In genomic region chr9:87649015-87649978, GRCm38 (mm10) we compare ENCODE assay signal across 21 mouse cellular contexts.
DNase-seq lines count a peak whose midpoint lies in the region; ATAC-seq lines count a peak whose summit lies in the region.
"Had no signal": no experiment of that assay in that cellular context is flagged by ENCODE, and none has a peak within 500 bp of the region (broad histone marks: within the 10 kb centered on the region; RNA-seq: fewer than 3 reads in every experiment).

No protein-coding gene starts in this region.

- peak; percentile 2 for DNase-seq in forebrain, embryonic 14.5 days (ENCODE audit: low spot score)
- no peak for DNase-seq in heart, postnatal 36 days
- no peak for DNase-seq in lung, postnatal 25 days (ENCODE audit: low spot score)
- DNase-seq in mesoderm, embryonic 11.5 days (ENCODE audit: low read depth, low spot score), result peak; percentile 10
- DNase-seq in left cerebral cortex, postnatal 36 days (ENCODE audit: low spot score in 2 of 2), result no peak
- DNase-seq: adrenal gland, postnatal 10 days; cerebellum, adult 2 months; gastrocnemius, adult 2 months; kidney, adult 9 months; kidney, postnatal 25 days; lung, postnatal 4 days; thymus, adult 18-20 months; thymus, postnatal 4 days had no signal

- H3K27ac ChIP-seq in forebrain, embryonic 14.5 days (ENCODE audit: low read depth, low read length), result no peak overlapping the region
- no peak overlapping the region for H3K27ac ChIP-seq in forebrain, embryonic 12.5 days
- H3K27ac ChIP-seq in heart, embryonic 14.5 days (replicated peaks in 1 of 2; ENCODE audit: control insufficient read depth in 1 of 2, insufficient read depth in 1 of 2, low read depth in 2 of 2, low read length in 2 of 2), result peak overlapping the region; percentile 42 to 46
- no peak overlapping the region for H3K27ac ChIP-seq in lung, embryonic 16.5 days (ENCODE audit: low read length)
- H3K27ac ChIP-seq: embryonic facial prominence, embryonic 12.5 days; gastrocnemius, adult 2 months; hindbrain, embryonic 10.5 days; intestine, embryonic 15.5 days; layer of hippocampus, adult 2 months had no signal

- no peaks in the 10 kb centered on the region for H3K9me3 ChIP-seq in forebrain, embryonic 14.5 days (replicated peaks; ENCODE audit: control insufficient read depth, low read length)
- no peaks in the 10 kb centered on the region for H3K9me3 ChIP-seq in forebrain, embryonic 12.5 days
- H3K9me3 ChIP-seq in heart, embryonic 14.5 days (ENCODE audit: control insufficient read depth, low read length), result no peaks in the 10 kb centered on the region
- H3K9me3 ChIP-seq in lung, embryonic 16.5 days (ENCODE audit: control insufficient read depth, low read length), result no peaks in the 10 kb centered on the region
- H3K9me3 ChIP-seq: embryonic facial prominence, embryonic 12.5 days; hindbrain, embryonic 10.5 days; intestine, embryonic 15.5 days had no signal

- no peak overlapping the region for H3K4me3 ChIP-seq in forebrain, embryonic 14.5 days (ENCODE audit: low read depth, low read length)
- H3K4me3 ChIP-seq in forebrain, embryonic 12.5 days (replicated peaks), result no peak overlapping the region
- H3K4me3 ChIP-seq in heart, embryonic 14.5 days (ENCODE audit: control insufficient read depth in 1 of 2, insufficient read depth in 1 of 2, low read depth in 1 of 2, low read length in 2 of 2), result no peak overlapping the region
- no peak overlapping the region for H3K4me3 ChIP-seq in lung, embryonic 16.5 days (ENCODE audit: low read length)
- H3K4me3 ChIP-seq: embryonic facial prominence, embryonic 12.5 days; gastrocnemius, adult 2 months; hindbrain, embryonic 10.5 days; intestine, embryonic 15.5 days; layer of hippocampus, adult 2 months had no signal

- H3K9ac ChIP-seq in forebrain, embryonic 14.5 days (ENCODE audit: low read length), result no peak overlapping the region
- no peak overlapping the region for H3K9ac ChIP-seq in forebrain, embryonic 12.5 days
- no peak overlapping the region for H3K9ac ChIP-seq in heart, embryonic 14.5 days (ENCODE audit: low read length)
- H3K9ac ChIP-seq in lung, embryonic 16.5 days (ENCODE audit: low read length), result no peak overlapping the region
- H3K9ac ChIP-seq: embryonic facial prominence, embryonic 12.5 days; intestine, embryonic 15.5 days had no signal

- 76% methylated on average over 6 of the region's 6 CpGs for WGBS in forebrain, embryonic 14.5 days
- 79% methylated on average over 6 of the region's 6 CpGs for WGBS in forebrain, embryonic 12.5 days
- 20% methylated on average over 6 of the region's 6 CpGs for WGBS in heart, embryonic 14.5 days
- WGBS in lung, embryonic 16.5 days, result 22% methylated on average over 6 of the region's 6 CpGs

- H3K27me3 ChIP-seq in forebrain, embryonic 14.5 days (replicated peaks; ENCODE audit: control insufficient read depth, insufficient read depth, low read length), result no peaks in the 10 kb centered on the region
- H3K27me3 ChIP-seq in forebrain, embryonic 12.5 days, result no peaks in the 10 kb centered on the region
- no peaks in the 10 kb centered on the region for H3K27me3 ChIP-seq in heart, embryonic 14.5 days (ENCODE audit: control insufficient read depth, insufficient read depth, low read length)
- no peaks in the 10 kb centered on the region for H3K27me3 ChIP-seq in lung, embryonic 16.5 days (ENCODE audit: control insufficient read depth, insufficient read depth, low read depth, low read length)
- H3K27me3 ChIP-seq: embryonic facial prominence, embryonic 12.5 days; intestine, embryonic 15.5 days had no signal

- no peaks in the 10 kb centered on the region for H3K4me1 ChIP-seq in forebrain, embryonic 14.5 days (ENCODE audit: control insufficient read depth, insufficient read depth, low read length)
- no peaks in the 10 kb centered on the region for H3K4me1 ChIP-seq in forebrain, embryonic 12.5 days
- H3K4me1 ChIP-seq in heart, embryonic 14.5 days (ENCODE audit: control insufficient read depth in 2 of 2, insufficient read depth in 2 of 2, low read length in 2 of 2), result peaks cover 3 to 24% of the 10 kb centered on the region in 2 experiments
- no peaks in the 10 kb centered on the region for H3K4me1 ChIP-seq in lung, embryonic 16.5 days (replicated peaks; ENCODE audit: control insufficient read depth, insufficient read depth, low read length)
- H3K4me1 ChIP-seq: embryonic facial prominence, embryonic 12.5 days; hindbrain, embryonic 10.5 days; intestine, embryonic 15.5 days had no signal

- intact Hi-C loops in heart, postnatal 36 days (cut with DNase I), result no loop called here
- intact Hi-C loops in left cerebral cortex, postnatal 36 days (cut with DNase I), result no loop called here

- no peak for ATAC-seq in forebrain, embryonic 14.5 days
- ATAC-seq in forebrain, embryonic 12.5 days (ENCODE audit: low FRiP score), result no peak
- ATAC-seq in heart, embryonic 14.5 days (ENCODE audit: insufficient number of reproducible peaks, insufficient read depth, low FRiP score, low read depth), result no peak
- ATAC-seq in lung, embryonic 16.5 days (ENCODE audit: low read depth), result peak; percentile 76
- ATAC-seq: hindbrain, embryonic 16.5 days; intestine, embryonic 15.5 days had no signal

- H3K36me3 ChIP-seq in forebrain, embryonic 14.5 days (ENCODE audit: control insufficient read depth, insufficient read depth, low read length), result no peaks in the 10 kb centered on the region
- no peaks in the 10 kb centered on the region for H3K36me3 ChIP-seq in forebrain, embryonic 12.5 days (replicated peaks)
- H3K36me3 ChIP-seq in heart, embryonic 14.5 days (ENCODE audit: control insufficient read depth, insufficient read depth, low read length), result no peaks in the 10 kb centered on the region
- no peaks in the 10 kb centered on the region for H3K36me3 ChIP-seq in lung, embryonic 16.5 days (ENCODE audit: control insufficient read depth, insufficient read depth, low read length)
- H3K36me3 ChIP-seq: embryonic facial prominence, embryonic 12.5 days; hindbrain, embryonic 10.5 days; intestine, embryonic 15.5 days had no signal

- H3K4me2 ChIP-seq in forebrain, embryonic 14.5 days (ENCODE audit: low read length), result no peak overlapping the region
- no peak overlapping the region for H3K4me2 ChIP-seq in forebrain, embryonic 12.5 days
- H3K4me2 ChIP-seq in heart, embryonic 14.5 days (ENCODE audit: low read length), result no peak overlapping the region
- no peak overlapping the region for H3K4me2 ChIP-seq in lung, embryonic 16.5 days (ENCODE audit: low read depth, low read length)
- H3K4me2 ChIP-seq: embryonic facial prominence, embryonic 12.5 days; intestine, embryonic 15.5 days had no signal

Comparison
In these comparisons a context has a peak if more than half of its experiments do, and no peak if none do; other contexts are left out.
1. DNase-seq: peak in forebrain, embryonic 14.5 days (single experiment) and mesoderm, embryonic 11.5 days (single experiment); none in heart, postnatal 36 days (0 of 2), lung, postnatal 25 days (single experiment) and left cerebral cortex, postnatal 36 days (0 of 2).
2. H3K27ac ChIP-seq: peak in heart, embryonic 14.5 days (2 of 2); none in forebrain, embryonic 14.5 days (single experiment), forebrain, embryonic 12.5 days (single experiment) and lung, embryonic 16.5 days (single experiment).